Mouse (Mus musculus) neural tube, embryonic 10.5 days (tissue): ENCODE data around the gene Adamtsl3.

ENCODE experiments used
- DNase-seq: peaks from one replicate; pipeline ENCODE4 v3.0.0-alpha.2; 2017; ENCODE audit warnings: low spot score; ENCODE audit errors: extremely low spot score

The Adamtsl3 gene

GRCm38 (mm10) chr7:82625342-82625741, 289.8 kb downstream of the Adamtsl3 start:
- peak; percentile 61 for DNase-seq

GRCm38 (mm10) chr7:82647183-82647582, 311.7 kb downstream of the Adamtsl3 start:
- no peak for DNase-seq

GRCm38 (mm10) chr7:82647909-82648308, 312.4 kb downstream of the Adamtsl3 start:
- DNase-seq = no peak

GRCm38 (mm10) chr7:82648353-82649080, 313.0 kb downstream of the Adamtsl3 start, which contains the start of the genes Saxo2 and Efl1:
Gene Saxo2, minus strand, starts transcription at chr7:82648528.
Gene Efl1, plus strand, starts transcription at chr7:82648614.
- DNase-seq = peak; percentile 96

GRCm38 (mm10) chr7:82649081-82649445, 313.6 kb downstream of the Adamtsl3 start:
- no peak for DNase-seq
